Mouse (Mus musculus) retina, postnatal 7 days (tissue): Measurements from ENCODE around the gene Gsg1.

Experiments used
- DNase-seq: peaks from one replicate; pipeline ENCODE4 v3.0.0-alpha.2; 2012; ENCODE audit warnings: low read depth, low spot score

The Gsg1 gene

DNA sequence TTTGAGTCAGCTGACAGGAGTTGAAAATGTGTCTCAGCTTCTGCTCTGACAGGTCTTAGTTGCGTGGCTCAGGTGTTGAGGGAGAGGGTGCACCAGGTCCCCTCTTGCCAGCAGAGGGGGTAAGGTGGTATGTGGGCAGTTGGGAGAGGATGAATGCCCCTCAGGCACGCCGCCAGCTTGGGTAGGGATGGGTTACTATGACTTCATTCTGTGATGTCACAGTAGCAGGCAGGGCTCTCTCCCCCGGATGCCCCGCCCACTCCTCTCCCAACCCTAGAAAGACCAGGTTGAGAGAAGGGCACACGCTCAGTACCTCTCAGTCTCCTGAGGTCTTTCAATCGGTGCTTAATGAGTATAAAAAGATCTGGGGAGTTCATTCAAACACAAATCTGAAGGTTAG lies at the start of gene Gsg1:
Gsg1 (minus strand) TSS at position 199 of the 400 bp plus-strand sequence.
- no peak for DNase-seq

DNA sequence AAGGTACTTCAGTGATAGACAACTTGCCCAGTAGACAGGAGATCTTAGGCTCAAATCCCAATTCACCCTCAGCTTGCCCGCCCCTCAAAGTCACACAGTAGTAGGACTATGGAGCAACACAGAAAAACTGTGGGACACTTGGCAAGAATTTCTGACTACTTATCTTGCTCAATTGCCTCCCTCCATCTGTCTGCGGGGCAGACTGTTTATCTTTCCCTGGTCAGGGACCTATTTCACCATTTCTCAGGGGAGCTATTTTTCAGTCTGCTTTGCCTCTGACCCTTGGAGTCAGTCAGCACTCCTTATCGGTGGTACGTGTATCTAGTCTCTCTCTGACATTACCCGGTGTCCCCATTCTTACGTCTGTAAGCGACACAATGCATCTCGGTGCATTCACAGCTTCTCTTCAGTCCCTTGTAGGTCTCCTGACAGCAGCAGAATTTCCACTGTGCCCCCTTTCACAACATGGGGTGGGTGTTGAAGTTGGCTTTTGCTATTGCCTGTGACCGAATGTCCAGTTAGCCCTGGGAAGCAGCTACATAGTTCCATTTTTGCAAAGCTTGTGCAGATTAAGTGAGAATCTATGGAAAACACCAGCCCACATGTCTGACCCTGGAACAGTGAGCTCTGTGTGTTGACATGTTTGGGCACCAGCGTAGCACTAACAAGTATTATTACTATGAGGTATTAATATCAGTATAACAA lies 48.4 kb upstream of the Gsg1 start:
- DNase-seq, result no peak

DNA sequence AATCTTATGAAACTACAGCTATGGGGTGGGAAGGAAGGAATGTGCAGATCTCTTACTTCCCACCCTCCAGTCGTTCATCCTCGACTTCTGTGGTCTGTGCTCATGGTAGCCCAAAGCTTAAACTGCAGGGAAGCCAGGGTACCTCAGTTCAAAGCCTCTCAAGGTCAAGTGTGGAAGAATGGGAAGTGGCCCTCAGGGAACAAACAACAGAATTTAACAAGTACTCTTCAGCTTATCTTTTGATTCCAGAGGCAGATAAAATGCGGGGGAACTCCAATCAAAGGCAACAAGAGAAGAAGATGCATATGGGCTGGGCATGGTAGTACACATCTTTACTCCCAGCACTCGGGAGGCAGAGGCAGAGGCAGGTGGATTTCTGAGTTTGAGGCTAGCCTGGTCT lies 46.3 kb upstream of the Gsg1 start:
- DNase-seq, result no peak

GRCm38 (mm10) chr6:135299024-135299550 lies 44.9 kb upstream of the Gsg1 start:
- DNase-seq, result no peak

- DNase-seq, result no peak
These were observed 43.4 kb upstream of the Gsg1 start for GRCm38 (mm10) chr6:135297570-135297969.

GRCm38 (mm10) chr6:135296267-135296666 lies 42.1 kb upstream of the Gsg1 start:
- no peak for DNase-seq

GRCm38 (mm10) chr6:135295082-135295861 lies 41.1 kb upstream of the Gsg1 start:
- no peak for DNase-seq

GRCm38 (mm10) chr6:135294150-135294549 lies 40.0 kb upstream of the Gsg1 start:
- no peak for DNase-seq

DNA sequence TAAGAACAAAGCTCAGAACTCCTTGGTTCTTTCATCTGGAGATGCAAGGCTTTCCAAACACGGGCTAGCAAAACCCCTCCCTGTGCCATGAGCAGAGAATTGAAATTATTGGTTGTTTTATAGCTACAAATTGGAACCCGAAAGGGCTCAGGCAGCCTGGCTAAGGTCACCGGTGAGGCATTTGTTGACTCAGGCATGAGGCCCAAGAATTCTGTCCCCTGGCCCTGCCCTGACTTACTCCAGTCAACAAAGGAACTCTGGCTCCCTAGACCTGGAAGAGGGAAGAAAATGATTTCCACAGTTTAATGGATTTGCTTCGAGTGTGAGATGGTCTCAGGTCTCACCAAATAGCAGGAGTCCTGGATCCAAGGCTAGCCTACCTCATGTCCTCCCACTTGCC lies 38.2 kb upstream of the Gsg1 start:
- DNase-seq, result no peak

GRCm38 (mm10) chr6:135279856-135280255 lies 25.7 kb upstream of the Gsg1 start:
- DNase-seq, result no peak

GRCm38 (mm10) chr6:135279286-135279685 lies 25.1 kb upstream of the Gsg1 start:
- no peak for DNase-seq

- DNase-seq, result no peak
These were observed 24.2 kb upstream of the Gsg1 start for GRCm38 (mm10) chr6:135278302-135278701.

DNA sequence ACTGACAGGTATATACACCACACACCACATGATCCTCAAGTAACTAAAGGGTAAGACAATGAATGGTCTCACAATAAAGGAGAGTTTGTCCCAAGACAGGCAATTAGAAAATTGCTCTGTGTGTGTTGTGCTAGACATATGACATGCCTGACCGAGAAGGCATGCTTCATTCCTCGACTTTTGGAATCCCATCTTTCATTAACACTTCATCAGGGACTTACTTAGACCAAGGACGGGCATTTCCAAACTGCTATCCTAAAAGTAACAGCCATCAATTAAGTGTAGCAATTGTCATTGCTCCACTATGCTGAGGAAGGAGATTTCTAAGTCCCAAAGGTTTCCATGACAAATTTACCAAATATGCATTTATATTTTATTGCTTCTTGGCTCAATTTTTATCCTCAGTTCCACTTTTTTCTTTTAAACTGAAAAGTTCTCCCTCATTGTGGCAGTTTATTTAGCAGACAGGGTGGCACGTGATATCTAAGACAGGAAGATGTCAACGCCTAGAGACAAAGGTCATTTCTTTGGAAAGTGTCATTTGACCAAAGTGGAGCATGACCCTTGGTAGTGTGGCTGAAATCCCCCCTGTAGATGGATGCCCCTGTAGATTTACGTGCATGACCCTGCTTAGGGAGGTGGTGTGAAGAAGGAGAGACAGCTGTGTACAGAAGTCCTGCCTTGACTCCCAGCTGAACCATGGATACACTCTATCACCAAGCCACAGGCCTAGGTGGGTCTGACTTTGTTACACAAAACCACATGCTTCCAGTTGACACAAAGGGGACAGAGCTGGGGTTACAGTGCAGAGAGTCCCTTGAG lies 22.5 kb upstream of the Gsg1 start:
- no peak for DNase-seq

GRCm38 (mm10) chr6:135275231-135275630 lies 21.1 kb upstream of the Gsg1 start:
- DNase-seq, result no peak

- DNase-seq, result no peak
These were observed 18.9 kb upstream of the Gsg1 start for GRCm38 (mm10) chr6:135273066-135273465.

DNA sequence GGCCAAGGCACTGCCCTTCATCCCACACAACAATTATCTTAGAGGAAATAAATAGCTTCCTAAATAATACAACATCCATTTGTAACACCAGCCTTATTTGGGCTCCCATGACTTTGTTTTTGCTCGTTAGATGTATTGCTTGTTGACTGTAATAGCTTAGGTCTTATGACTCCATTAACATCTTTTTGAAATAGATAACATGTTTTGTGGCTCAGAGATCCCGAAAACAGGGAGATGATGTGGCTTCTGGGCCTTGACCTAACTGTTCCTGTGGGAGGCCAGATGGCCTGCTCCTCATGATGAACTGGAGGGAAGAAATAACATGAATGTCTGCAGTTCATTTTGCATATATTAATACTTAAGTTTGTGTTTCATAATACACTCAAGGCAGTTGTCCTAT lies 17.6 kb upstream of the Gsg1 start:
- DNase-seq, result no peak

DNA sequence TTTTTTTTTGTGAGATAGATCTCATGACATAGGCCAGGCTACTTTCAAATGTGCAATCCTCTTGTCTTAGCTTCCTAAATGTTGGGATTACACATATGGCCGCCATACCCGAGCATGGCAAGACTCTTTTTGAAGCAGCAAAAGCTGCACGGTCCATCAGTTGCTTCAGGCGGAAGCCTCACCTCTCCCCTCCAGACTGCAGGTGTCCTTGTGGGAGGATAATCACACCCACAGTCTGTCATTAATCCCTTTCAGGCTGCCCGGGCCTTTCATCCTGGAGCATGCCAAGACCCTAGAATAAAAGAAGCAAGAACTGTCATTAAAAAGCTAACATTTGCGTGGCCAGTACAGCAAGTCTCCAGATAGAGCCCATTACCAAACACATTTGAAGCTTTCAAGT lies 15.5 kb upstream of the Gsg1 start:
- no peak for DNase-seq

DNA sequence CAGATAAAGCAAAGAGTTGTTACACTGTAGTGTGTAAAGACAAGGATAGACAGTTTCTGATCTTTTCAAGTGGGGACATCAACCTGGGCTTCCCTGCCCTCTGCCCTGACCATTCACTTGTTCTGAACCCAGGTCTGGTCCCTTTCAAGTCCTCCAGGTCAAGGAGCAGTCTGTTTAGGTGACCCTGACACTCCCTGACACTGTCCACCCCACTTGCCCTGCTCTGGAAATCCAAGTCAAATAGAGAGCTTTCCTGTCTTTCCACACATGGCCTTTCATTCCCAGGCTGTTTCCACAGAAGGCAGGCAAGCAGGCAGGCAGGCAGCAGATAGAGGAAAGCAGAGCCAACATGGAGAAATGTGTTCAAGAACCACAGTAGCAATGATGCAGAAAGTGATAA lies 14.2 kb upstream of the Gsg1 start:
- DNase-seq, result no peak

- no peak for DNase-seq
These were observed 13.1 kb upstream of the Gsg1 start for GRCm38 (mm10) chr6:135267221-135267620.

DNA sequence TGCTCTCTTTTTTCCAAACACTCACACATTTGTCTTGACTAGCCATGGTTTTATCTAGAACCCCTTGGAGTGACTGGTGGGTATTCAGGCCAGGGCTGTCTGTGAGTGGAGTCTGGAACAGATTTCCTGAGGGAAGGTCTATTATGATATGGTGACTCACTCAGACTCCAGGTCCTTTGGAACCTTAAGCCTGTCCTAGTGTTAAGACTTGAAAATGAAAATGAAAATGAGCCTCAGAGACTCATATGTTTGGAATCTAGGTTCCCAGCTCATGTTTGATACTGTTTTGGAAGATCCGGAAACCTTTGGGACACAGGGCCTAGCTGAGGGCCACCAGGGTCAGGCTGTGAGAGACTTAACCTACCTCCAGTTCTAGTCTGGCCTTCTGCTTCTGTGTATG lies 11.9 kb upstream of the Gsg1 start:
- no peak for DNase-seq

DNA sequence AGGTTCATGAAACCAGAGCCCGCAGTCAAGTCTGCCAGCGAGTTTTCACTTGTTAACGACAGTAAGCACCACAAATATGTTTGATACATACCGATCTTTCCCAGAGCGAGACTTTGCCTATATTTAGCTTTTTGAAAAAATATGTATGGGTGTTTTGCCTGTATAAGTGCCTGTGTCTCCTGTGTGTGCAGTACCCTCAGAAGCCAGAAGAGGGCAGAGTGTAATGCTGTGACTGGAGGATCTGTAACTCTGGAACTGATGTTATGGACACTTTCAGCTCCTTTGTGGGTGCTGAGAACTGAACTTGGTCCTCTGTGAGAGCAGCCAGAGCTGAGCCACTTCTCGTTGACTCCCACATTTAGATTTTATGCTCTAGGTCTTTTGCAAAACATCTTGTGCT lies 10.0 kb upstream of the Gsg1 start:
- no peak for DNase-seq

DNA sequence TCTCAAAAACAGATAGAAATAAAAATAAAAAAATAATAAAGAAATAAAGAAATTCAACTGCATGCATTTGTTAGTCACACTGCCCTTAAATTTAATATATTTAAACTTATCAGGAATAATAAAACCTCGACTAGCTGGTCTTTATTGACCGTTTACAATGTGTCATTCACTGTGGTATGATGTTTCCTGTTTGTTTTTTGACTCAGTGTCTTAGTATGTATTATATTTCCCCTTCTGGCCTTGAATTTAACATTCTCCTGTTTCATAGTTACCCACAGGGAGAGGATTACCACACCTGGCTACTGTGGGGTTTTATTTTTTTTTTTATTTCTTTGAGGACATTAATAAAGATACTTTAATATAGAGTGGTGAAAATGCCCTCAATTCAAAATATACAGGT lies 8.4 kb upstream of the Gsg1 start:
- no peak for DNase-seq
